Mouse (Mus musculus) forebrain, embryonic 11.5 days (tissue): Measurements from ENCODE around the gene Csnk2b. TPM values are rescaled to one million over a fixed set of nuclear protein-coding genes. Genes with fewer than 3 reads are reported as not detected.

ENCODE experiments used
- ATAC-seq: fragments of 200-750 bp; cut with Nextera tagmentation; replicated peaks from 2 replicates; pipeline ENCODE4 v1.8.0; 2017; ENCODE audit warnings: moderate TSS enrichment; ENCODE audit not compliant: low FRiP score
- DNase-seq: peaks from one replicate; pipeline ENCODE4 v3.0.0-alpha.2; 2017; ENCODE audit warnings: low spot score
- H3K27ac ChIP-seq: fragments of 300-500 bp; sonication (generic); 2 replicates; pipeline ENCODE4 v1.5.1; 2014; ENCODE audit warnings: low read depth, low read length
- H3K27me3 ChIP-seq: fragments of 300-500 bp; sonication (generic); 2 replicates; pipeline ENCODE4 v1.6.1; 2014; ENCODE audit warnings: mild to moderate bottlenecking, low read length, mixed read lengths; ENCODE audit not compliant: control insufficient read depth, insufficient read depth
- H3K36me3 ChIP-seq: fragments of 300-500 bp; sonication (generic); 2 replicates; pipeline ENCODE4 v1.6.1; 2014; ENCODE audit warnings: mild to moderate bottlenecking, low read length, moderate library complexity, mixed read lengths; ENCODE audit not compliant: control insufficient read depth, insufficient read depth
- H3K4me1 ChIP-seq: fragments of 300-500 bp; sonication (generic); replicated peaks from 2 replicates; pipeline ENCODE4 v1.6.1; 2014; ENCODE audit warnings: low read length, mixed read lengths; ENCODE audit not compliant: control insufficient read depth, insufficient read depth
- H3K4me2 ChIP-seq: fragments of 300-500 bp; sonication (generic); 2 replicates; pipeline ENCODE4 v1.6.1; 2014; ENCODE audit warnings: low read depth, mild to moderate bottlenecking, low read length, moderate library complexity, mixed read lengths; ENCODE audit not compliant: severe bottlenecking
- H3K4me3 ChIP-seq: fragments of 300-500 bp; sonication (generic); 2 replicates; pipeline ENCODE4 v1.5.1; 2014; ENCODE audit warnings: low read depth, low read length
- H3K9ac ChIP-seq: fragments of 300-500 bp; sonication (generic); 2 replicates; pipeline ENCODE4 v1.6.1; 2014; ENCODE audit warnings: low read length
- H3K9me3 ChIP-seq: fragments of 300-500 bp; sonication (generic); 2 replicates; pipeline ENCODE4 v1.6.1; 2016; ENCODE audit warnings: low read length, mixed read lengths; ENCODE audit not compliant: control insufficient read depth
- WGBS: fragments of 180-500 bp; shearing (Covaris S2); extraction: QIAGEN DNeasy Blood & Tissue Kit; methylation state at CpG from one replicate; pipeline ENCODE4 v1.1.7; 2014; 5-methylcytosine and 5-hydroxymethylcytosine counted together
- polyA plus RNA-seq: library from polyadenylated mRNA; unstranded; fragments of >200 nt; fragmentation: Nextera tagmentation; extraction: Ambion mirVana; gene quantifications from 2 replicates; pipeline ENCODE4 v1.2.1, GENCODE M21; 2014

The Csnk2b gene
- polyA plus RNA-seq = 296 and 297 TPM in 2 replicates

GRCm38 (mm10) chr17:35121871-35122303 lies at the start of gene Csnk2b:
Gene Csnk2b (minus strand): TSS chr17:35122053.
- H3K36me3 ChIP-seq = peaks cover 9% of the 10 kb centered on the region; the same call in 1 of the 2 replicates
- DNase-seq (peak; percentile 69), ATAC-seq (no peak)
- H3K9ac ChIP-seq = peak within 1 kb of the TSS; percentile 88
- peaks cover 13% of the 10 kb centered on the region; the same call in 1 of the 2 replicates for H3K4me1 ChIP-seq
- H3K27me3 ChIP-seq = no peaks in the 10 kb centered on the region
- peak within 1 kb of the TSS; percentile 90 for H3K27ac ChIP-seq
- H3K4me3 ChIP-seq = peak within 1 kb of the TSS; percentile 81
- under 1% methylated on average over 19 of the region's 19 CpGs for WGBS
- H3K4me2 ChIP-seq = peak within 1 kb of the TSS; percentile 98
- H3K9me3 ChIP-seq = no peaks in the 10 kb centered on the region

- WGBS = 20% methylated on average over 4 of the region's 4 CpGs
- H3K27ac ChIP-seq = no peak overlapping the region
These were observed 46.8 kb upstream of the Csnk2b start for GRCm38 (mm10) chr17:35168541-35169207.

GRCm38 (mm10) chr17:35167794-35168193 lies 45.9 kb upstream of the Csnk2b start:
- H3K27me3 ChIP-seq = no peaks in the 10 kb centered on the region
- H3K4me2 ChIP-seq = no peak overlapping the region
- WGBS = 87% methylated on average over 7 of the region's 7 CpGs
- peaks cover 6% of the 10 kb centered on the region for H3K4me1 ChIP-seq
- ATAC-seq = no peak
- no peak overlapping the region for H3K4me3 ChIP-seq
- H3K9me3 ChIP-seq = no peaks in the 10 kb centered on the region
- H3K27ac ChIP-seq = no peak overlapping the region
- DNase-seq = no peak
- H3K9ac ChIP-seq = no peak overlapping the region
- H3K36me3 ChIP-seq = no peaks in the 10 kb centered on the region

More at GRCm38 (mm10) chr17:35168541-35169207, 46.8 kb upstream of the Csnk2b start:
- H3K4me3 ChIP-seq = no peak overlapping the region
- H3K27me3 ChIP-seq = no peaks in the 10 kb centered on the region
- H3K4me1 ChIP-seq = peaks cover 3% of the 10 kb centered on the region; the same call in 1 of the 2 replicates
- no peak overlapping the region for H3K4me2 ChIP-seq
- ATAC-seq (no peak), DNase-seq (no peak)
- H3K9me3 ChIP-seq = no peaks in the 10 kb centered on the region
- no peaks in the 10 kb centered on the region for H3K36me3 ChIP-seq
- no peak overlapping the region for H3K9ac ChIP-seq

GRCm38 (mm10) chr17:35166352-35167035 lies 44.6 kb upstream of the Csnk2b start:
- H3K9ac ChIP-seq = peak overlapping the region; percentile 69
- H3K27ac ChIP-seq = peak overlapping the region; percentile 95
- DNase-seq (no peak), ATAC-seq (no peak)
- 74% methylated on average over 8 of the region's 8 CpGs for WGBS
- no peaks in the 10 kb centered on the region for H3K27me3 ChIP-seq
- H3K4me2 ChIP-seq = peak overlapping the region; percentile 67
- H3K4me3 ChIP-seq = peak overlapping the region; percentile 100; the same call in 1 of the 2 replicates
- H3K9me3 ChIP-seq = no peaks in the 10 kb centered on the region
- H3K36me3 ChIP-seq = peaks cover 6% of the 10 kb centered on the region
- peaks cover 9% of the 10 kb centered on the region for H3K4me1 ChIP-seq

- WGBS = 25% methylated on average over 12 of the region's 12 CpGs
- ATAC-seq = peak; percentile 85
- Histone ChIP-seq H3K4me1 (peaks cover 9% of the 10 kb centered on the region), H3K36me3 (peaks cover 14% of the 10 kb centered on the region), H3K4me3 (peak overlapping the region; percentile 100), H3K9me3 (no peaks in the 10 kb centered on the region), H3K27me3 (no peaks in the 10 kb centered on the region), H3K9ac (peak overlapping the region; percentile 69), H3K27ac (peak overlapping the region; percentile 95), H3K4me2 (peak overlapping the region; percentile 67)
- no peak for DNase-seq
These were observed 43.8 kb upstream of the Csnk2b start for GRCm38 (mm10) chr17:35165451-35166155.

GRCm38 (mm10) chr17:35164568-35165450 lies 43.0 kb upstream of the Csnk2b start, which contains the start of gene Prrc2a:
Gene Prrc2a (minus strand): TSS chr17:35164897.
- peak within 1 kb of the TSS; percentile 93 for H3K4me2 ChIP-seq
- H3K4me3 ChIP-seq = peak within 1 kb of the TSS; percentile 100
- peaks cover 21% of the 10 kb centered on the region for H3K36me3 ChIP-seq
- 1% methylated on average over 74 of the region's 89 CpGs for WGBS
- peak within 1 kb of the TSS; percentile 100 for H3K9ac ChIP-seq
- H3K27me3 ChIP-seq = no peaks in the 10 kb centered on the region
- ATAC-seq = peak; percentile 94
- peaks cover 9% of the 10 kb centered on the region for H3K4me1 ChIP-seq
- DNase-seq = peak; percentile 98
- no peaks in the 10 kb centered on the region for H3K9me3 ChIP-seq
- H3K27ac ChIP-seq = peak within 1 kb of the TSS; percentile 95

- Histone ChIP-seq H3K4me2 (peak overlapping the region; percentile 93), H3K9ac (peak overlapping the region; percentile 100), H3K4me3 (peak overlapping the region; percentile 100), H3K27ac (peak overlapping the region; percentile 95), H3K9me3 (no peaks in the 10 kb centered on the region), H3K27me3 (no peaks in the 10 kb centered on the region), H3K4me1 (peaks cover 9% of the 10 kb centered on the region), H3K36me3 (peaks cover 27% of the 10 kb centered on the region)
- 0% methylated on average over 26 of the region's 28 CpGs for WGBS
- ATAC-seq (no peak), DNase-seq (no peak)
These were observed 42.3 kb upstream of the Csnk2b start for GRCm38 (mm10) chr17:35164218-35164567.
